Mouse (Mus musculus) thymus, adult 2 months (tissue): ENCODE results near the gene Catsper3.

Source experiments
- CTCF ChIP-seq: fragments of 200-500 bp; IDR thresholded peaks from 2 replicates; pipeline ENCODE4 v1.5.1; 2012; ENCODE audit warnings: mild to moderate bottlenecking, control low read depth, low read length, moderate library complexity, borderline replicate concordance; ENCODE audit not compliant: control insufficient read depth, poor library complexity, insufficient read depth; ENCODE audit errors: extremely low read depth
- POLR2A ChIP-seq: fragments of 200-500 bp; IDR thresholded peaks from 2 replicates; pipeline ENCODE4 v1.6.1; 2012; ENCODE audit warnings: mild to moderate bottlenecking, low read length, control low read depth, moderate library complexity; ENCODE audit not compliant: control insufficient read depth, poor library complexity, insufficient read depth; ENCODE audit errors: extremely low read depth

DNA sequence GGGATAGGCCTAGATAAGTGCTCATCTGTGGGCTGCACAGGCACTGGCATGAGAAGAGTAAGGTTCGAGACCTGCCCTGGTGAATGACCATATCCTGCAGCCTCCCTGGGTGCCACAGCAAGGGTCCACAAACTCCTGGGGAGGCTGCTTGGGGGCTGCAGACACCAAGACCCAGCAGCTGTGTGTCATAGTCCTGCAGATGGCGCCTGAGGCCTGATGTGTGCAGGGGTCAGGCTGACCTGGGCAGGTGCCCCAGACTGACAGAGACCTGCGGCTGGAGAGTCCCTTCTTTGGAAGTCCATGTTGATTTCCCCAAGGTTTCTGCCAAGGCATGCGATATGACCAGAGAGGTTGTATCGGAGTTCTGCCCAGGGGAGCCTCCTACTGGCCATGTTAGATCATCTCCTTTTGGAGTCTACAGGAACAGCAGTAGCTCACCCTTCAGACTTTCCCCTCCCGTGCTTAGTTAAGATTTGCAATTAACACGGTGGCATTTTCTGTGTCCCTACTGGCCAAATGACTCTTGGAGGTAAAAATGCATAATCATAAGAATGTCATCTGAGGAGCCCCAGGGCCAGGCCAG, 24.8 kb downstream of the Catsper3 start:
- TF ChIP-seq CTCF, result no peak
- no peak for TF ChIP-seq POLR2A
